Mouse (Mus musculus) c-Kit-positive CD71-positive TER-119-negative erythroid progenitor cells, embryonic 14.5 days (primary cell): ENCODE results near the gene Psmb8.

ENCODE experiments used
- DNase-seq: peaks from one replicate; pipeline ENCODE4 v3.0.0-alpha.2; 2013; ENCODE audit warnings: low read depth

Gene Psmb8

GRCm38 (mm10) chr17:34193468-34193867, 4.1 kb upstream of the Psmb8 start:
- DNase-seq = no peak

- no peak for DNase-seq
Measured at GRCm38 (mm10) chr17:34194723-34195122, 2.8 kb upstream of the Psmb8 start.

- no peak for DNase-seq
Measured at GRCm38 (mm10) chr17:34196491-34196890, 1.0 kb upstream of the Psmb8 start.

DNA sequence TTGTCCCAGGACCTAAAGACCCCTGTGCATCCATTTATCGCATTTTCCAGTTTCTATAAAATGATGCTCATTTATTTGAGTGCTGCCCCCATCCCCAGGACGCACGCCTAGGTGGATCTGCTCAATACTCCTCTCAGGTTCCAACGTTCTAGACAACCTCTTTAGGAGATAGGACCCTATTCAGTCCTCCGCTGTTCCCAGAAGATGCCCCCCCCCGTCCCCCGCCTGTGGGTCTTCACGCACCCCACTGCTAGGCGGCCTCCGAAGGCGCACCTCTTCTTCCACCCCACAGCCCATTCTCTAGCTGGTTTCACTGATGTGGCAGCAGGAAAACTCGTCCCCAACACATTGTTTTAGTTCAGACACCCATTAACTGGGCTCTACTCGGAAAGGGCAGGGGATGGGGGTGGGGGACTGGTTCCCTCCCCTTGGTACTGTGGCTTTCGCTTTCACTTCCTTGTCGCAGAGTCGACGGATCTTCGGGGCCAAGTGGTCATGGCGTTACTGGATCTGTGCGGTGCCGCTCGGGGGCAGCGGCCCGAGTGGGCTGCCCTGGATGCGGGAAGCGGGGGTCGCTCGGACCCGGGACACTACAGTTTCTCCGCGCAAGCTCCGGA, 491 bp downstream of the Psmb8 start:
- no peak for DNase-seq

DNA sequence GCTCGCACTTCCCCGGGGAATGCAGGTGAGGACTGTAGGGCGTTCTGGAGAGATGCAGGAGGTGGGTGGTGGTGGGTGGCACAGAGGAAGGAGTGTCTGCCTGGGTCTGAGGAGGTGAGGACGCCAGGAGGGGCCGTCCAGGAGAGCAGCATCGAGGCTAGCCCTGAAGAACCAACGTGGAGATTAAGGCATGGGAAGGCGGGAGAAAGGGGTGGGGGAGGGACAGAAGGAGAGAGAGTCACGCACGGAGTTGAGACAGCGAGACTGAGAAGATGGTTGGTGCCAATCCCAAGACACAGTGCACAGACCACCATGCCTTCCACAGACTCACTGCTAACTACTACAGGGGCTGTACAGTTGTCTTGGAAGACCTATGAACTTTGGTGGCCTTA, 996 bp downstream of the Psmb8 start:
- no peak for DNase-seq

- DNase-seq = no peak
Measured at GRCm38 (mm10) chr17:34199050-34199619, 1.6 kb downstream of the Psmb8 start.

DNA sequence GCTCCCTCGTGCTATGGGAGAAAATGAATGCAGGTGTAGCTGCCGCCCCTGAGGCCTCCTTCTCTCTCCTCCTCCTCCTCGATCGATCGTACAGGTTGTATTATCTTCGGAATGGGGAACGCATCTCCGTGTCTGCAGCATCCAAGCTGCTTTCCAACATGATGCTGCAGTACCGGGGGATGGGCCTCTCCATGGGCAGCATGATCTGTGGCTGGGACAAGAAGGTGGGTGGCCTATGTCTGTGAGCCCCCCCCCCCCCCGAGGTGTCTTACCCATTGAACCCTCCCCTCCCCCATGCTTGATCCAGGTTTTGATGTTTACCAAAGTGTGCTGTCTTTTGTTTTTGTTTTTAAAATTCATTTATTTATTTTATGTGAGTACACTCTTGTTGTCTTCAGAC, 2.5 kb downstream of the Psmb8 start:
- no peak for DNase-seq

- DNase-seq = no peak
Measured at GRCm38 (mm10) chr17:34200772-34201505, 3.4 kb downstream of the Psmb8 start.

DNA sequence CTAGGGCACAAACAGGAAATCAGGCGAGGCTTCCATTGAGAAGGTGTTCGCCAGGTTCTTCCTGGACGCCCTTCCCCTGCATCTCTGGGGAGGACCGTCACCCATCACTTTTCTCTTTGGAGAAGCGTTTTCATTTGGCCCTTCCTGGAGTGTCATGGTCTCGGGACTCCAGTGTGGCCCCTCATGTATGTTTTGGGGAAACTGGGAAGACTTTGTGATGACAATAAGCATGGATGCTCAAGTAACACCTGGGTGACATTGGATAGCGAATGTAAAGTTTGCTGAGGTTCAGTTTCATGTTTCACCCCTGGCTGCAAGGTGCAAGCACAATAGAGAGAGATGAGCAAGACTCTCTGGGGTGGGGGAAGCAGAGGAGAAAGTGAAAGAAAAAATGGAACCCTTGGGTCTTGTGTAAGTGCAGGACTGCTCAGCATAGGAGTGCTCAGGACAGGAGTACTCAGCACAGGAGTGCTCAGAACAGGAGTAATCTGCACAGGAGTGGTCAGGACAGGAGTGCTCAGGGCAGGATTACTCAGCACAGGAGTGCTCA, 4.1 kb downstream of the Psmb8 start:
- DNase-seq = no peak

DNA sequence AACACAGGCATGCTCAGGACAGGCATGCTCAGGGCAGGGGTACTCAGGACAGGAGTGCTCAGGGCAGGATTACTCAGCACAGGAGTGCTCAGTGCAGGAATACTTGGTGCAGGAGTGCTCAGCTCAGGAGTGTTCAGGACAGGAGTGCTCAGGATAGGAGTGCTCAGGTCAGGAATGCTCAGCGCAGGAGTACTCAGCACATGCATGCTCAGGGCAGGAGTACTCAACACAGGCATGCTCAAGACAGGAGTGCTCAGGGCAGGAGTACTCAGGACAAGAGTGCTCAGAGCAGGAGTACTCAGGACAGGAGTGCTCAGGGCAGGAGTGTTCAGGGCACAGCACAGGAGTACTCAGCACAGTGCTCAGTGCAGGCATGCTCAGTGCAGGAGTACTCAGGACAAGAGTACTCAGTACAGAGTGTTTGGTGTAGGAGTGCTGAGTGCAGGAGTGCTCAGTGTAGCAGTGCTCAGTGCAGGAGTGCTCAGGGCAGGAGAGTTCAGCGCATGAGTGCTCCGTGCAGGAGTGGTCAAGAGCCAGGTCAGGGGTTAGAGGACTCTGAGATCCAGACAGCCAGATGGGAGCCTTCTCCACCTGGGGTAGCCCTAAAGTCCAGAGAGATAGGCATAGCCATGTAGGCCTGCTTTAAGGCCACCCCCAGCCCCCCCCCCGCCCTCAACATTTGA, 5.4 kb downstream of the Psmb8 start:
- no peak for DNase-seq

- no peak for DNase-seq
Measured at GRCm38 (mm10) chr17:34203444-34203843, 5.9 kb downstream of the Psmb8 start, which contains the start of gene Tap2. Gene Tap2, plus strand, starts transcription at chr17:34203527.

DNA sequence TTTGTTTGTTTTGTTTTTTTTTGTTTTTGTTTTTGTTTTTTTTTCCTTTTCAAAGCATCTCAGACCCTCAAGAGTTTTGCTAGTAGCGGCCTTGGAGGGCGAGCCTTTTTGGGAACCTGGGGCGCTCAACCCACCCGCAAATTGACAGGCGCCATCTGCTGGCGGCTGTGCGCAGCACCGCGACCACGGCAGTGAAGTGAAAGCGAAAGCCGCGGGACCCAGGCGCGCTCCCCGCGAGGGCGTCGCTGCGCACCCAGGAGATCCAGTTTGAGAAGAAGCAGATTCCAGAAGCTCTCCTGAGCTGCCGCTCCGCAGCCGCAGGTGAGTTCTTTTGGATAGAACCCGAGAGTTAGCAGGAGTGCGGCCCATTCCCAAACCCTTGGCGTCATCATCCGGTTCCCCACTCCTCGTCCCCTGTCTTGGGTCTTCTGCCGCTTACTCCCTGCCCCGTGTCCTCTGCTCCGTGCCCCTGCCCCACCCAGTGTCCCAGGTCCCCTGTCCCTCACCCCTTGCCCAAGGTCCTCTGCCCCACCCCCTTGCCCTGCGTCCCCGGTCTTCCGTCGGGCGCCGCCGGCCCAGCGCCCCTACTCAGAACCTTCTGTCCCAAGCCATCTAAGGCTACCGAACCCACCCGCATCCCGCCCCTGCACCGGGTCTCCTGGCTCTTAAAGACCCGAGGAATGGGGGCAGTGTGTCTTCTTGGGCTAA, 6.9 kb downstream of the Psmb8 start:
- no peak for DNase-seq

GRCm38 (mm10) chr17:34205021-34205745, 7.7 kb downstream of the Psmb8 start:
- no peak for DNase-seq

GRCm38 (mm10) chr17:34205746-34206176, 8.2 kb downstream of the Psmb8 start:
- DNase-seq = no peak

- DNase-seq = no peak
Measured at GRCm38 (mm10) chr17:34206731-34207130, 9.2 kb downstream of the Psmb8 start.

DNA sequence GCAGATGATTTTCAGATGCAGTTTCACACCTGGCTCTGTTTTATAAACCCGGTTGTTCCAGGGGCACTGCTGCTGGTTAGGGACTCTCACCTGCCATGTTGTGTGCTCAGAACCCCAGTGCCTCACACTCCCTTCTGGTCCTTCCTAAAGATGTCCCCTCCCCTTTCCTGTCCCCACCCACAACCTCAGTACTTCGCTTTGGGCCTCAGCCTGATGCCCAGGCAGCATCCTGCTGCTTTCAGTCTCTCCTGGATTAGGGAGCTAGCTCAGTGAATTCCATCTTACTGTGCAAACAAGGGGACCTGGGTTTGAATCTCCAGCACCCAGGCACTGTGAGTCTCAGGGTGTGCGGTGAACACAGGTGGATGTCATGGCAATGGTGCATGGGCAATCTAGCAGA, 9.9 kb downstream of the Psmb8 start:
- no peak for DNase-seq

DNA sequence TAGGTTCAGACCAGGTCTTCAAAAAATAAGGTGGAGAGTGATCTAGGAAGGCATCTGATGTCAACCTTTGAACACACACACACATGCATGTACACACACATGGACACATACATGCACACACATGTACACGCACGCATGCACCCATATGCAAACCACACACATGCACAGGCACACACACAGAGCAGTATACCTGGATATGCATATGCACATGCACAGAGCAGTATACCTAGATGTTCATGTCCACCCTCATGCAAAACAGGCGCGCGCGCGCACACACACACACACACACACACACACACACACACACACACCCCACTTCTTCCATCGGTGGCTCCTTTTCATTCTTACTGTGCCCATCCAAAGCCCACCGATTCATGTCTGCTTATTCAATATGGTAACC, 10.3 kb downstream of the Psmb8 start:
- no peak for DNase-seq

DNA sequence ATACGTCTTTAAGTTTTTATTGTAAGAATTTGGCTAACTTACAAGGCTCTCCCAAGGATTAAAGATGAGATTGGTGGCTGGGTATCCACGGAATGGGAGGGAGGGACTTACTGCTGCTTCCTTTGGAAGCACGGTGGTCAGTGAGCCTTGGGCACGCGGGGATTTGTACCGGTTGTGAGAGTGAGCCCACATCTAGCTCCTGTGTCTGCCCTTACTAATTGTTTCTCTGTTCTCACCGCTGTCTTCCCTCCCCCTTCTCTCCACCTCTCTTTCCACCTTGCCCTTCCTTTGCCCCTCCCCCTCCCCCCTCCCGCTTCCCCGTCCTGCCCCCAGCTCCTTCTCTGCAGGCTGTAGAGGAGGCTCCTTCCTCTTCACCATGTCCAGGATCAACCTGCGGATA, 10.9 kb downstream of the Psmb8 start:
- no peak for DNase-seq

GRCm38 (mm10) chr17:34209680-34210079, 12.2 kb downstream of the Psmb8 start:
- no peak for DNase-seq

GRCm38 (mm10) chr17:34210599-34210998, 13.1 kb downstream of the Psmb8 start:
- peak; percentile 78 for DNase-seq

DNA sequence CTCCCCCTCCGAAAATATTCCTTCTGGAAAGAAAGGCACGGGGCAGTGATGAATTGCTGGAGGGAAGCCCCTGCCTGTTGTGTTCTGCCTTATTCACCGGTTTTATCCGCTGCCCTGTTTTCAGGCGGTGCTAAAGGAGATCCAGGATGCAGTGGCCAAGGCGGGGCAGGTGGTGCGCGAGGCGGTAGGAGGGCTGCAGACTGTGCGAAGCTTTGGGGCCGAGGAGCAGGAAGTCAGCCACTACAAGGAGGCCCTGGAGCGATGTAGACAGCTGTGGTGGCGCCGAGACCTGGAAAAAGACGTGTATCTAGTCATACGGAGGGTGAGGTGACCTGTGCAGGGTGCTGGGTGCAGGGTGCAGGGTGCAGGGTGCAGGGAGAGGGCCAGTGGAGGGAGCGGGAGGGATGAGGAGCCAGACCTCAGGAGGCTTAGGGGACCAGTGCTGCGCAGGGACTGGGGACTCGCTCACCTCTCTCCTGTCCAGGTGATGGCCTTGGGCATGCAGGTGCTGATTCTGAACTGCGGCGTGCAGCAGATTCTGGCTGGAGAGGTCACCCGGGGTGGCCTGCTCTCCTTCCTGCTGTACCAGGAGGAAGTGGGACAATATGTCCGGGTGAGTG, 14.3 kb downstream of the Psmb8 start:
- no peak for DNase-seq
